Mouse (Mus musculus) lung, adult 18-20 months (tissue): ENCODE measurements at regions not wholly inside any gene's neighbourhood (a gene's known extent, or its start where the extent isn't known, plus 50 kb on each side); places are given as distances from the start of the nearest gene placed in this dataset.

Experiments
- DNase-seq, 2 experiments: peaks; one replicate each; pipeline ENCODE4 v3.0.0; 2022; ENCODE audit warnings: mixed read lengths in 2 of 2

DNA sequence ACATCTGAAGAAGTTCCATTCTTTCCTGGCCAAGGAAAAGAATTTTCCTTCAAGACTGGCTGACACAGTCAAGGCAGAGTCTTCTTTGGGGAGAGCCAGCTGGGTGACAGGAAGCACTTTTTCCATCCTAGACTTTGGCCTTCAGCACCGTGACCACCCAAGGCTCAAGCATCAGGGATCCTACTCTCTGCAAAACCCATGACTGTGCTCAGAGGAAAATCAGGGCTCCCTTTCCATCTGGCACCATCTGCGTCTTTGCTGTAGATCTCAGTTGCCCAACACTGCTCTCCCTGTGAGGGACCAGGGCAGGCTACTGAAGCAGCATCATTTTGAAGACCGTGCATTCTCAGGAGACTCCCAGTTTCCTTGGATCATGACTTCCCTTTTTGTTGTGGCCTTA lies 51.1 kb upstream of the 1700012B07Rik start:
- DNase-seq: peak in 1 of 2 experiments; percentile 22
